Mouse (Mus musculus) midbrain, embryonic 11.5 days (tissue): ENCODE measurements around the gene Zswim1. TPM values are rescaled to one million over a fixed set of nuclear protein-coding genes. Genes with fewer than 3 reads are reported as not detected.
A peak's percentile ranks its signal among the peaks of the same experiment; 100 is the strongest.

ENCODE experiments used
- ATAC-seq: fragments of 200-750 bp; cut with Nextera tagmentation; 2 replicates; pipeline ENCODE4 v1.8.0; 2017; ENCODE audit warnings: moderate TSS enrichment, moderate library complexity; ENCODE audit not compliant: low FRiP score
- DNase-seq: peaks from one replicate; pipeline ENCODE4 v3.0.0; 2015; ENCODE audit warnings: low spot score; ENCODE audit errors: missing footprints
- H3K27ac ChIP-seq: fragments of 300-500 bp; sonication (generic); 2 replicates; pipeline ENCODE4 v1.5.1; 2014; ENCODE audit warnings: low read depth, low read length
- H3K27me3 ChIP-seq: fragments of 300-500 bp; sonication (generic); 2 replicates; pipeline ENCODE4 v1.6.1; 2014; ENCODE audit warnings: mild to moderate bottlenecking, low read length, moderate library complexity, mixed read lengths; ENCODE audit not compliant: control insufficient read depth, insufficient read depth
- H3K36me3 ChIP-seq: fragments of 300-500 bp; sonication (generic); 2 replicates; pipeline ENCODE4 v1.6.1; 2014; ENCODE audit warnings: mild to moderate bottlenecking, low read length, moderate library complexity, mixed read lengths; ENCODE audit not compliant: control insufficient read depth, insufficient read depth
- H3K4me1 ChIP-seq: fragments of 300-500 bp; sonication (generic); 2 replicates; pipeline ENCODE4 v1.6.1; 2014; ENCODE audit warnings: low read length; ENCODE audit not compliant: control insufficient read depth, insufficient read depth
- H3K4me2 ChIP-seq: fragments of 300-500 bp; sonication (generic); 2 replicates; pipeline ENCODE4 v1.6.1; 2014; ENCODE audit warnings: mild to moderate bottlenecking, moderate library complexity
- H3K4me3 ChIP-seq: fragments of 300-500 bp; sonication (generic); 2 replicates; pipeline ENCODE4 v1.5.1; 2014; ENCODE audit warnings: low read depth, low read length
- H3K9ac ChIP-seq: fragments of 300-500 bp; sonication (generic); 2 replicates; pipeline ENCODE4 v1.6.1; 2014; ENCODE audit warnings: low read length
- H3K9me3 ChIP-seq: fragments of 300-500 bp; sonication (generic); 2 replicates; pipeline ENCODE4 v1.6.1; 2016; ENCODE audit warnings: low read length; ENCODE audit not compliant: control insufficient read depth
- WGBS: fragments of 180-500 bp; shearing (Covaris S2); extraction: QIAGEN DNeasy Blood & Tissue Kit; methylation state at CpG from one replicate; pipeline ENCODE4 v1.1.7; 2014; 5-methylcytosine and 5-hydroxymethylcytosine counted together
- polyA plus RNA-seq: library from polyadenylated mRNA; unstranded; fragments of >200 nt; fragmentation: Nextera tagmentation; extraction: Ambion mirVana; gene quantifications from 2 replicates; pipeline ENCODE4 v1.2.1, GENCODE M21; 2014

The Zswim1 gene
- polyA plus RNA-seq, 1 experiment from 2014 or later = 22.0 TPM

DNA sequence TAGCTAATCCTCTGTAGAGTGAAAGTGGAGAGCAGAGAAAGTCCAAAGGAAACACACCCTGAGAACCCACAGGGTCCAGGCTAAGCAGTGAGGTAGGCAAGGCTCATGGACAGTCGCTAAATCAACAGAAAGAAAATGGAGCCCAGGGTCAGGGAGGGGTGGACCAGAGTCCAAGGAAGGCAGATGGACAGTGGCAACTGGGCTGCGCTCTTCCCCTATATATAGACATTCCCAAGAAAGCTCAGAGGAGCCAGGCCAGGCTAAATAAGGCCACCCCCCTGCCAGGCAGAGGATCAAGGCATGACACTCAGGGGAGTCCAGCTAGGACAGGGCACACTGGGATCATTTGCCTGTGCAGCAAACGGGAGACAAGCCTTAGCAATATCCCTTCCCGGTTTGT lies 40.6 kb upstream of the Zswim1 start:
- H3K27ac ChIP-seq = no peak overlapping the region
- no peaks in the 10 kb centered on the region for H3K9me3 ChIP-seq
- DNase-seq (no peak), ATAC-seq (no peak)
- H3K9ac ChIP-seq = no peak overlapping the region
- 70% methylated on average over 4 of the region's 4 CpGs for WGBS
- no peak overlapping the region for H3K4me2 ChIP-seq
- H3K36me3 ChIP-seq = no peaks in the 10 kb centered on the region
- H3K4me1 ChIP-seq = peaks cover 8% of the 10 kb centered on the region
- H3K4me3 ChIP-seq = no peak overlapping the region
- H3K27me3 ChIP-seq = no peaks in the 10 kb centered on the region

DNA sequence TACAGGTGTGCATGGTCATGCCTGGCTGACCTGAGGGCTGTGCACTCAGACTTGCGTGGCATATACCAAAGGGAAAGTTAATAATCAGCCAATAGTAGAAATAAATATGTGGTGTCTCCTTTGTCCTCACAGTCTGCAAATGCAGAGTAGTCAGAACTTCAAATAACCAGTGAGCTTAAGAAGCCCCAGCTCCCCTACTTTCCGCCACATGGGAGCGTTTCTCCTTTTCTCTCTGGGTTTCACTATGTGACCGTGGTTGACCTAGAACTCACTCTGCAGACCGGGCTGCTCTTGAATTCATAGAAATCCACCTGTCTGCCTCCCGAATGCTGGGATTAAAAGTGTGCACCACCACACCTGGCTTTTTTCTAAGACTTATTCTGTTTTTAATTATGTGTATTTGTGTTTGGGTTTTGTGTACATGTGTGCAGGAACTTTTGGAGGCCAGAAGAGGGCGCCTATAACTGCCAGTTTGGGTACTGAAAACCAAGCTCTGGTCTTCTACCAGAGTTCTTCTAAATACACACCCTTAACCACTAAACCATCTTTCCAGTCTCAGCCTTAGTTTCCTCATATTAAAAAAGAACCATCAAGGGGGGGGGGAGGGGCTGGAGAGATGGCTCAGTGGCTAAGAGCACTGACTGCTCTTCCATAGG lies 38.4 kb upstream of the Zswim1 start:
- DNase-seq (no peak), ATAC-seq (no peak)
- H3K4me3 ChIP-seq = no peak overlapping the region
- H3K9me3 ChIP-seq = no peaks in the 10 kb centered on the region
- H3K4me2 ChIP-seq = no peak overlapping the region
- H3K36me3 ChIP-seq = no peaks in the 10 kb centered on the region
- H3K27ac ChIP-seq = no peak overlapping the region
- H3K27me3 ChIP-seq = no peaks in the 10 kb centered on the region
- 78% methylated on average over 7 of the region's 7 CpGs for WGBS
- no peak overlapping the region for H3K9ac ChIP-seq
- H3K4me1 ChIP-seq = peaks cover 8% of the 10 kb centered on the region

DNA sequence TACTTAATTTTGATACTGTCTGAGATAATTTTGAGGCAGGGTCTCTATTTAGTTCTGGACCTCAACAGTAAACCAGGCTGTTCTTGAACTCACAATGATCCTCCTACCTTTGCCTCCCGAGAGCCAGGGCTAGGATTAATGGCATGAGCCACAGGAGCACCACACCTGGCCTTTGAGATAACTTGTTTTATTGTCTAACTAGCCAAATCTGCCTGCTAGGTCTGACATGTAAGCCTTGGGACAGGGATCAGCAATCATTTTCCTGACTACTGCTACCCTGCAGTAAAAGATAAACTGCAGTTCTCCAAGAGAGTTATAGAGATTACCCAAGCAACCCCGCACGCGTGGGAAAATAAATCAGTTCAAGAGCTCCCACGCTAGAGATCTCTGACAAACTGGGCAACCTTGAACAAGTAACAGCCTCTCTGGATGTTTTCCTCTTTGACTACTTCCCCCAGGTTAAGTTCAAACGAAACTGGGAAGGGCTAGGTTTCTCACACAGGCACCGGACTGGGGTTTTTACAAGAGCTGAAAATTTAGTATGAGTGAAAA lies 37.5 kb upstream of the Zswim1 start:
- Histone ChIP-seq H3K4me1 (peaks cover 8% of the 10 kb centered on the region), H3K9ac (peak overlapping the region; percentile 75), H3K9me3 (no peaks in the 10 kb centered on the region), H3K4me2 (peak overlapping the region; percentile 87), H3K27ac (no peak overlapping the region), H3K4me3 (peak overlapping the region; percentile 66), H3K36me3 (no peaks in the 10 kb centered on the region), H3K27me3 (no peaks in the 10 kb centered on the region)
- ATAC-seq = no peak
- no peak for DNase-seq
- 20% methylated on average over 7 of the region's 7 CpGs for WGBS

DNA sequence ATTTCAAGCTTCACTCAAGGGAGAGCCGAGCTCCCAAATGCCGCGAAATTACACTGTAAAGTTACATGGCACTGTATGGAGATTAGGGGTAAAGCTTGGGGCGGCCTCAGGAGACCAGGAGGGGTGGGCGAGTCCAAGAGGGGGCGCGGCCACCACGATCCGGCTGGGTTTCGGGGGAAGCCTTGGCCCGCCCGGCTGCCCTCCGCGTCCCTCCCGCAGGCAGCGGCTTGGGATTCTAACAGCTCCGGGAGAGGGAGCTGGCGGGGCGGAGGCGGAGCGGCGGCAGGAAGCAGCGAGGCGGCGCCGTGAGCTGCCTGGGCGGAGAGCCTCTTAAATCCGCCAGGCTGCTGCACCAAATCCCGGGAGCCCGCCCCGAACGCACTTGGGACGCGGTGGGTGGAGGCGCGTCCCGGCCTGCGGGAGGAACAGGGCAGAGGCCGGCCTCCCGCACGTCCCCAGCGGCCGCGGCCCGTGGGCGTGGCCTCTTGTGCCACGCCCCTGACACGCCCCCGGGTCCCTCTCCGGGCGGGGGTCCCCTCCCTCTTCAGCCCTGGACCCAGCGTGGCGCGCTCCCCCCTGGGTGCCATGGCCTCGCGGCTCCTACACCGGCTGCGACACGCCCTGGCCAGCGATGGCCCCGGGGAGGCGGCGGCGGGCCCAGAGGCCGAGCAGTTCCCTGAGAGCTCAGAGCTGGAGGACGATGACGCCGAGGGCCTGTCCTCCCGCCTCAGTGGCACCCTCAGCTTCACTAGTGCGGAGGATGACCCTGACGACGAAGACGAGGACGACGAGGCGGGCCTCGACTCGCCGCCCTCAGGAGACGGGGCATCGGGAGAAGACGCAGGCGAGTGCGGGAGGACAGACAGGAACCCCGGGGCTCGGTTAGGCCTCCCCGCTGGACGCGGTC lies 36.8 kb upstream of the Zswim1 start, which contains the start of gene Snx21:
Gene Snx21, plus strand, starts transcription at position 343 of the 907 bp plus-strand sequence.
- peak within 1 kb of the TSS; percentile 66 for H3K4me3 ChIP-seq
- no peak within 1 kb of the TSS for H3K27ac ChIP-seq
- under 1% methylated on average over 78 of the region's 89 CpGs for WGBS
- peak within 1 kb of the TSS; percentile 87 for H3K4me2 ChIP-seq
- H3K9me3 ChIP-seq = no peaks in the 10 kb centered on the region
- peak; percentile 99 for DNase-seq
- H3K9ac ChIP-seq = peak within 1 kb of the TSS; percentile 75
- peaks cover 8% of the 10 kb centered on the region for H3K4me1 ChIP-seq
- ATAC-seq = peak; percentile 95
- no peaks in the 10 kb centered on the region for H3K27me3 ChIP-seq
- no peaks in the 10 kb centered on the region for H3K36me3 ChIP-seq

DNA sequence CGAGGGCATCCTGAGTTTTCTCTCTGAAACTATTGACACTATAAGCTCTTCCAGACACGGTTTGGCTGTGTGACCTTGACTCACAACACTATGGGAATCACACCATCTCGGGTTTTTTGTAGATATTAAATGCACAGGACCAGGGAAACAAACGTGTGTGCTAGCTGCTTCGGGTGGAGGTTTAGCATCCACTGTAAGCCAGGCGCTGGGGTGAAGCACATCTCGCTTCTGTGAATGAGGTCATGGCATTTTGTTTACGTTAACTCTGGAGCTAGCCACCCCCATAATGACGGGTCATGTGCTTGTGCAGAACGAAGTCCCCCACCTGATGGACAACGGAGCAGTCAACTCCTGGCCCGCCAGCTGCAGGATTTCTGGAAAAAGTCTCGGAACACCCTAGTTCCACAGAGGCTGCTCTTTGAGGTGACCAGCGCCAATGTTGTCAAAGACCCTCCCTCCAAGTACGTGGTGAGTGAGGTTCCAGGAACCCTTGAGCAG lies 36.0 kb upstream of the Zswim1 start:
- 11% methylated on average over 15 of the region's 15 CpGs for WGBS
- H3K36me3 ChIP-seq = no peaks in the 10 kb centered on the region
- DNase-seq (peak; percentile 90), ATAC-seq (peak; percentile 13; the same call in 1 of the 2 replicates)
- H3K27ac ChIP-seq = no peak overlapping the region
- peaks cover 8% of the 10 kb centered on the region for H3K4me1 ChIP-seq
- H3K9me3 ChIP-seq = no peaks in the 10 kb centered on the region
- H3K4me3 ChIP-seq = peak overlapping the region; percentile 66
- peak overlapping the region; percentile 75 for H3K9ac ChIP-seq
- H3K4me2 ChIP-seq = peak overlapping the region; percentile 87
- H3K27me3 ChIP-seq = no peaks in the 10 kb centered on the region

DNA sequence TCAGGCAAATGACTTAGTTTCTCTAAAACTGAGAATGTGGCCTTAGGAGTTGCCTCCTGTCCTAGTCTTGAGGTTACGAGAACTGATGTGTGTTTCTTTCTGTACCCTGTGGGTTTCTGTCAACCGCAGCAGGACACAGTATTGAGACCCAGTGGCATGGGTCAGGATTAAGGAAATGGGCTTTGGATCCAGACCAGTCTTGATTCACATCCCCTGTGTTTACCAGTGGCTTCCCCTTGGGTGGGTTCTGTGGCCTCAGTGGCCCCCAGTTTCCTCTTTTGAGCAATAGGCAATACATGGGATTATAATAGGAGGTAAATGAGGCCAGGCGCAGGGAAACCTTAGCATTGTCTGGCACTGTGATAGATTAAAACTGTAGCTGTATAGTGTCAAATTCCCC lies 35.5 kb upstream of the Zswim1 start:
- Histone ChIP-seq H3K9me3 (no peaks in the 10 kb centered on the region), H3K4me2 (no peak overlapping the region; the same call in 1 of the 2 replicates), H3K36me3 (peaks cover under 1% of the 10 kb centered on the region; the same call in 1 of the 2 replicates), H3K9ac (no peak overlapping the region), H3K4me1 (peaks cover 8% of the 10 kb centered on the region), H3K27ac (no peak overlapping the region), H3K4me3 (no peak overlapping the region), H3K27me3 (no peaks in the 10 kb centered on the region)
- DNase-seq = no peak
- no peak for ATAC-seq
- WGBS = 87% methylated on average over 3 of the region's 3 CpGs

DNA sequence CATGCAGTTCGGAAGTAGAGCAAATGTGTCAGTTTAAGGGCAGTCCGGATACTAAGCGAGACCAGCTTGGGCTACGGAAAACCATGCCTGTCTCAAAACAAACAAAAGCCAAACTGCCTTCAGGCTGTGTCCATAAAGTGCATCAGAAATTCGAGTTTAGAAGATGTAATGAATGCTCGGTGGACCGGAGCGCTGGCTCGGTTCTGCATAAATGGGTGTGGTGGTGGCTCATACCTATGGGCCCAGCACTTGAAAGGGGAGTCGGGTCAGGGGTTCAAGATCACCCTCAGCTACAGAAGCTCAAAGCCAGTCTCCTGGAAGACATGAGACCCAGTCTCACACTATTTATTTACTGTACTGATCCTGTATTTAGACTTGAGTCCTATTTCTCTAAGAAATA lies 34.7 kb upstream of the Zswim1 start:
- Histone ChIP-seq H3K27ac (no peak overlapping the region), H3K27me3 (no peaks in the 10 kb centered on the region), H3K4me3 (no peak overlapping the region), H3K9me3 (no peaks in the 10 kb centered on the region), H3K36me3 (peaks cover 5% of the 10 kb centered on the region; the same call in 1 of the 2 replicates), H3K9ac (no peak overlapping the region), H3K4me2 (no peak overlapping the region), H3K4me1 (peaks cover 8% of the 10 kb centered on the region)
- DNase-seq (no peak), ATAC-seq (no peak)
- 82% methylated on average over 10 of the region's 10 CpGs for WGBS

DNA sequence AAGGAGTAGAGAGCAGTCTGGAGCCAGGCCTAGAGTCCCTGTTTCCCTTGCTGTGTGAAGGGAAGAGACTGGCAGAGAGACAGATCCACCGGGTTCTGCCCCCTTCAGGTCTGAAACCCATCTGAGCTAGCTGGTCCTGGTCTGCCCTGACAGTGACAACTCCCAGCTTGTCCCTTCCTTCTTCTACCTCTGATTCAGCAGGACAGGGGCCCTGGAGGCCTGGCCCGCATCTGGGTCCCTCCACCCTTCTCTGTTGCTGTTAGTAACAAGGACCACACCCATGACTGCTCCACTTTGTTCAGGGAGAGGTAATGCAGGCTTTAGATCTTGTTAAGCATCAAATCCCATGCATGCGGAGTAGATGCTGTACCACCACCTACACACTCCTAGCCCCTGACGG lies 34.1 kb upstream of the Zswim1 start:
- Histone ChIP-seq H3K27ac (no peak overlapping the region), H3K36me3 (peaks cover 8% of the 10 kb centered on the region; the same call in 1 of the 2 replicates), H3K4me2 (no peak overlapping the region), H3K9ac (no peak overlapping the region), H3K4me3 (no peak overlapping the region), H3K4me1 (peaks cover 8% of the 10 kb centered on the region), H3K9me3 (no peaks in the 10 kb centered on the region), H3K27me3 (no peaks in the 10 kb centered on the region)
- DNase-seq = no peak
- ATAC-seq = no peak
- 77% methylated on average over 4 of the region's 4 CpGs for WGBS
